Mouse (Mus musculus): ENCODE data around the gene Tuba1b.

Tuba1b gene

GRCm38 (mm10) chr15:98891907-98892606 is 42.3 kb downstream of the Tuba1b start:
- 38% methylated on average over 6 of the region's 6 CpGs for WGBS

GRCm38 (mm10) chr15:98891198-98891742 is 43.1 kb downstream of the Tuba1b start:
- 23% methylated on average over 19 of the region's 19 CpGs for WGBS

DNA sequence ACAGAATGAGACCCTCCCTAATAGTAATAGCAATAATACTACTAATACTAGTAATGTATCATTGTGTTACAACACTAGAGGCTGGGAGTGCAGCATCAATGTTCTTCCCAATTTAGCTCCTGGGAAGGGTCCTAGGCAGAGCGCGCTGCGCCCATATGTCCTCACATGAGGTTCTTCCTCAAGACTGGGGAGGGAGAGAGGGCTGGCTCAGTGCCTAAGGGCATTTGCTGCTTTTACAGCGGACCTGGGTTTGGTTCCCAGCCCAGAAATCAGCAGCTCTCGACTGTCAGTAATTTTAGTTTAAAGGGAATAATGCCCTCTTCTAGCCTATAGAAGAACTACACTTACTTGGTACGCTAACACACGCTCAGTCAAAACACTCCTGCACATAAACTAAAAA is 46.8 kb downstream of the Tuba1b start:
- 63% methylated on average over 7 of the region's 7 CpGs for WGBS

DNA sequence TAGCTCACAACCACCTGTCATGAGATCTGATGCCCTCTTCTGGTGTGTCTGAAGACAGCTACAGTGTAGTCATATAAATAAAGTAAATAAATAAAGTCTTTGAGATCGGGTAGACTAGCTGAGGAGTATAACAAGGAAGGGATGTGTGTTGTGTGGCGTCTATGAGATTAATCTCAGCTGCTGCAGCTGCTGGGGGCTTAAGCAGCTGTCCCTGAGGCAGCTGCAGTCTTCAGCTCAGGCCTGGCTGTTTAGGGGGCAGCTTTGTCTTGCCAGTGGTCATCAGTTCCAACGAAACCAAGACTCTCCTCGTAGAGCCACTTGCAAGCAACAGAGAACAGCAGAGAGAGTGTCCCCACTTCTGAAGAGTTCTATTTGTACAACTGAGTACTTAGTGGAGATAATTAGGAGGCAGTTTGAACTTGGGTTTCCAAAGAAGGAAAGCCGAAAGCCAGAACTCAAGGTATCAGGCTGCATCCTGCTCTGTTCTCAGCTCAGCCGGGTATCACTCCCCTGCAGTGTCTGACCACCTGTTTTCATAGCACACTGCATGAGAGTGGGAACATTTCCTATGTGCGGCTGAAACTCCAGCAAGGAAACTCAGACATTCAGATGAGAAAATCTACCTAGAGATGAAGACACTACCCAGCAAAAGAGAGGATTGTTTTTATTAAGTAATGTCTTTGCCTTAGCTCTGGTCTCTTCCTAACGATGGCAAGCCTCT is 47.5 kb downstream of the Tuba1b start:
- WGBS: 60% methylated on average over 8 of the region's 8 CpGs

- 79% methylated on average over 1 of the region's 1 CpGs for WGBS
These were observed 50.3 kb downstream of the Tuba1b start for GRCm38 (mm10) chr15:98884106-98884505.

DNA sequence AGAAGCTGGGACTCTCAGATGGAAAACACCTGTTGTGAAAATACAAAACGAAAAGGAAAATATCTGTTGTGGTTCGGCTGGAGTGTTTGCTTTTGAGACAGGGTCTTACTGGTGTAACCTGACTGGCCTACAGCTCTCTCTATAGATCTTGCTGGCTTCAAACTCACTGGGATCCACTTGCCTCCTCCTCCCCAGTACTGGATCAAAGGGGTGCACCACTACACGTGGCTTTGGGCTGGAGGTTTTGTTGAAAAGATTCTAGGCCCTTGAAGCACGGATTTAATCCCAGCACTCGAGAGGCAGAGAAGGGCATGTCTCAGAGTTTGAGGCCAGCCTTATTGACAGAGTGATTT is 52.7 kb downstream of the Tuba1b start:
- 18% methylated on average over 5 of the region's 5 CpGs for WGBS
